Mouse (Mus musculus) MEL (cell line): ENCODE results near the gene Irf2bp2. TPM values are rescaled to one million over a fixed set of nuclear protein-coding genes. Genes with fewer than 3 reads are reported as not detected.

Experiments
- DNase-seq: peaks from one replicate; pipeline ENCODE4 v3.0.0; 2011; ENCODE audit warnings: low read depth, low spot score
- H3K27ac ChIP-seq: 2 replicates; pipeline ENCODE4 v1.5.1; 2012; ENCODE audit warnings: low read depth, mild to moderate bottlenecking, control low read depth, low read length, moderate library complexity; ENCODE audit not compliant: control insufficient read depth
- H3K27me3 ChIP-seq, 2 experiments: fragments of 150-350 bp in 1 of 2; sonication (generic) in 1 of 2; 2 replicates each; pipeline ENCODE4 v1.6.1; 2012; ENCODE audit warnings: low read length in 2 of 2, mild to moderate bottlenecking in 2 of 2, improper control_type of control experiment in 1 of 2, moderate library complexity in 1 of 2; ENCODE audit not compliant: insufficient read depth in 2 of 2, control insufficient read depth in 1 of 2
- H3K36me3 ChIP-seq, 2 experiments: 2 replicates each; pipeline ENCODE4 v1.6.1; 2012 to 2014; ENCODE audit warnings: low read length in 2 of 2, improper control_type of control experiment in 1 of 2, inconsistent platforms in 1 of 2, mild to moderate bottlenecking in 1 of 2; ENCODE audit not compliant: insufficient read depth in 2 of 2, control insufficient read depth in 1 of 2
- H3K4me1 ChIP-seq, 2 experiments: fragments of 150-350 bp in 1 of 2; sonication (generic) in 1 of 2; 2 replicates each; pipeline ENCODE4 v1.6.1; 2012; ENCODE audit warnings: low read length in 2 of 2, improper control_type of control experiment in 1 of 2, mild to moderate bottlenecking in 1 of 2; ENCODE audit not compliant: insufficient read depth in 2 of 2, control insufficient read depth in 1 of 2
- H3K4me3 ChIP-seq, 2 experiments: fragments of 150-350 bp in 1 of 2; sonication (generic) in 1 of 2; 2 replicates each; pipeline ENCODE4 v1.5.1; 2012; ENCODE audit warnings: low read depth in 2 of 2, low read length in 2 of 2, mild to moderate bottlenecking in 2 of 2, moderate library complexity in 2 of 2, control low read depth in 1 of 2, improper control_type of control experiment in 1 of 2; ENCODE audit not compliant: control insufficient read depth in 1 of 2, insufficient read depth in 1 of 2
- H3K79me2 ChIP-seq: 2 replicates; pipeline ENCODE4 v1.6.1; 2012; ENCODE audit warnings: mild to moderate bottlenecking, low read length, moderate library complexity; ENCODE audit not compliant: control insufficient read depth, poor library complexity, insufficient read depth
- H3K9ac ChIP-seq: 2 replicates; pipeline ENCODE4 v1.6.1; 2012; ENCODE audit warnings: low read depth, mild to moderate bottlenecking, control low read depth, low read length, moderate library complexity; ENCODE audit not compliant: control insufficient read depth, poor library complexity, severe bottlenecking
- H3K9me3 ChIP-seq: fragments of 150-350 bp; sonication (generic); replicated peaks from 2 replicates; pipeline ENCODE4 v1.6.1; 2012; ENCODE audit warnings: mild to moderate bottlenecking, low read length, improper control_type of control experiment, moderate library complexity; ENCODE audit not compliant: insufficient read depth
- BHLHE40 ChIP-seq: IDR thresholded peaks from 2 replicates; pipeline ENCODE4 v1.6.1; 2012; ENCODE audit warnings: low read depth, mild to moderate bottlenecking, inconsistent platforms, low read length, improper control_type of control experiment, borderline replicate concordance
- CHD2 ChIP-seq: IDR thresholded peaks from 2 replicates; pipeline ENCODE4 v1.6.1; 2011; ENCODE audit warnings: low read length, improper control_type of control experiment
- CTCF ChIP-seq, 3 experiments: IDR thresholded peaks in 2 of 3; conservative IDR thresholded peaks in 1 of 3; 2 replicates each; pipeline ENCODE4 v1.5.1; 2011 to 2012; ENCODE audit warnings: low read length in 3 of 3, low read depth in 2 of 3, mild to moderate bottlenecking in 2 of 3, improper control_type of control experiment in 1 of 3, inconsistent platforms in 1 of 3, mixed read lengths in 1 of 3, moderate library complexity in 1 of 3; ENCODE audit not compliant: control insufficient read depth in 1 of 3, insufficient read depth in 1 of 3, poor library complexity in 1 of 3, severe bottlenecking in 1 of 3
- E2F4 ChIP-seq: IDR thresholded peaks from 2 replicates; pipeline ENCODE4 v1.6.1; 2011; ENCODE audit warnings: low read depth, low read length, improper control_type of control experiment, borderline replicate concordance
- GABPA ChIP-seq: IDR thresholded peaks from 2 replicates; pipeline ENCODE4 v1.6.1; 2012; ENCODE audit warnings: low read depth, mild to moderate bottlenecking, inconsistent platforms, low read length, improper control_type of control experiment, moderate library complexity
- JUND ChIP-seq: IDR thresholded peaks from 2 replicates; pipeline ENCODE4 v1.6.1; 2011; ENCODE audit warnings: low read depth, mild to moderate bottlenecking, improper control_type of control experiment, low read length
- KAT2A ChIP-seq: conservative IDR thresholded peaks from 2 replicates; pipeline ENCODE4 v1.6.1; 2012; ENCODE audit warnings: low read depth, low read length, improper control_type of control experiment, inconsistent platforms
- MAZ ChIP-seq: IDR thresholded peaks from 2 replicates; pipeline ENCODE4 v1.6.1; 2012; ENCODE audit warnings: low read depth, mild to moderate bottlenecking, inconsistent platforms, low read length, improper control_type of control experiment
- MEF2A ChIP-seq: IDR thresholded peaks from 2 replicates; pipeline ENCODE4 v1.6.1; 2014; ENCODE audit warnings: low read depth, mild to moderate bottlenecking, inconsistent platforms, low read length, improper control_type of control experiment; ENCODE audit not compliant: poor library complexity, insufficient replicate concordance, severe bottlenecking; ENCODE audit errors: extremely low read depth
- MXI1 ChIP-seq: IDR thresholded peaks from 2 replicates; pipeline ENCODE4 v1.6.1; 2011; ENCODE audit warnings: mild to moderate bottlenecking, low read depth, low read length, improper control_type of control experiment
- MYC ChIP-seq: IDR thresholded peaks from 2 replicates; pipeline ENCODE4 v1.6.1; 2011; ENCODE audit warnings: low read depth, mild to moderate bottlenecking, low read length, improper control_type of control experiment, moderate library complexity
- NELFE ChIP-seq: IDR thresholded peaks from 2 replicates; pipeline ENCODE4 v1.6.1; 2011; ENCODE audit warnings: low read depth, low read length, improper control_type of control experiment
- NRF1 ChIP-seq: IDR thresholded peaks from 2 replicates; pipeline ENCODE4 v1.6.1; 2014; ENCODE audit warnings: low read depth, mild to moderate bottlenecking, inconsistent platforms, low read length, improper control_type of control experiment, moderate library complexity; ENCODE audit not compliant: poor library complexity, insufficient read depth, severe bottlenecking
- POLR2A ChIP-seq, 2 experiments: IDR thresholded peaks; 2 replicates each; pipeline ENCODE4 v1.6.1; 2011 to 2012; ENCODE audit warnings: low read length in 2 of 2, mild to moderate bottlenecking in 2 of 2, control low read depth in 1 of 2, improper control_type of control experiment in 1 of 2, low read depth in 1 of 2, moderate library complexity in 1 of 2; ENCODE audit not compliant: control insufficient read depth in 1 of 2, insufficient read depth in 1 of 2, poor library complexity in 1 of 2
- POLR2AphosphoS2 ChIP-seq: IDR thresholded peaks from 2 replicates; pipeline ENCODE4 v1.6.1; 2011; ENCODE audit warnings: low read length, improper control_type of control experiment
- TAL1 ChIP-seq: IDR thresholded peaks from 2 replicates; pipeline ENCODE4 v1.6.1; 2012; ENCODE audit warnings: mild to moderate bottlenecking, inconsistent platforms, low read length, moderate library complexity, mixed read lengths
- TBP ChIP-seq: IDR thresholded peaks from 2 replicates; pipeline ENCODE4 v1.8.0; 2011; ENCODE audit warnings: low read depth, low read length, improper control_type of control experiment
- UBTF ChIP-seq: IDR thresholded peaks from 2 replicates; pipeline ENCODE4 v1.6.1; 2012; ENCODE audit warnings: low read depth, mild to moderate bottlenecking, inconsistent platforms, low read length, improper control_type of control experiment, moderate library complexity, borderline replicate concordance; ENCODE audit not compliant: insufficient read depth
- USF1 ChIP-seq: IDR thresholded peaks from 2 replicates; pipeline ENCODE4 v1.6.1; 2014; ENCODE audit warnings: low read depth, mild to moderate bottlenecking, inconsistent platforms, low read length, improper control_type of control experiment, moderate library complexity
- USF2 ChIP-seq, 2 experiments: IDR thresholded peaks; 2 replicates each; pipeline ENCODE4 v1.6.1; 2011 to 2012; ENCODE audit warnings: improper control_type of control experiment in 2 of 2, low read length in 2 of 2, borderline replicate concordance in 1 of 2, inconsistent platforms in 1 of 2, low read depth in 1 of 2, mild to moderate bottlenecking in 1 of 2; ENCODE audit not compliant: insufficient read depth in 1 of 2
- ZC3H11A ChIP-seq: IDR thresholded peaks from 2 replicates; pipeline ENCODE4 v1.6.1; 2012; ENCODE audit warnings: low read depth, mild to moderate bottlenecking, inconsistent platforms, low read length, improper control_type of control experiment
- ZKSCAN1 ChIP-seq: IDR thresholded peaks from 2 replicates; pipeline ENCODE4 v1.6.1; 2012; ENCODE audit warnings: low read depth, mild to moderate bottlenecking, inconsistent platforms, low read length, improper control_type of control experiment, moderate library complexity
- ZMIZ1 ChIP-seq: IDR thresholded peaks from 2 replicates; pipeline ENCODE4 v1.6.1; 2012; ENCODE audit warnings: low read depth, mild to moderate bottlenecking, inconsistent platforms, low read length, improper control_type of control experiment, moderate library complexity
- ZNF384 ChIP-seq: IDR thresholded peaks from 2 replicates; pipeline ENCODE4 v1.6.1; 2012; ENCODE audit warnings: low read depth, mild to moderate bottlenecking, inconsistent platforms, low read length, improper control_type of control experiment
- polyA plus RNA-seq, 2 experiments: library from polyadenylated mRNA; stranded (reverse) in 1 of 2; unstranded in 1 of 2; fragments of >175 nt in 1 of 2; fragments of >200 nt in 1 of 2; gene quantifications; 2 replicates each; pipeline versions ENCODE4 v1.2.1 to v1.2.4; 2012; ENCODE audit warnings: low replicate concordance in 2 of 2, low read depth in 1 of 2; ENCODE audit not compliant: insufficient read length in 2 of 2, insufficient read depth in 1 of 2, missing spikeins in 1 of 2
- total RNA-seq: library from RNA; depleted of rRNA; stranded (reverse); fragments of 300-350 nt; gene quantifications from 2 replicates; pipeline ENCODE4 v1.2.3, GENCODE M21; 2012

Irf2bp2 gene
- total and polyA plus RNA-seq, 3 experiments = 17.1 to 30.4 TPM; not detected in 1

- no peak overlapping the region for H3K27ac ChIP-seq
- H3K9ac ChIP-seq = no peak overlapping the region
- H3K79me2 ChIP-seq = no peaks in the 10 kb centered on the region
- H3K27me3 ChIP-seq = no peaks in the 10 kb centered on the region
- H3K4me1 ChIP-seq = peaks cover 0 to 4% of the 10 kb centered on the region in 2 experiments; a peak in 2 of 4 replicates
- peaks cover 0 to 5% of the 10 kb centered on the region in 2 experiments; a peak in 2 of 4 replicates for H3K36me3 ChIP-seq
- no peaks in the 10 kb centered on the region for H3K9me3 ChIP-seq
- no peak for DNase-seq
- TF ChIP-seq USF2 (IDR thresholded peaks at IDR 0.05; ENCODE audit: borderline replicate concordance in 1 of 2, insufficient read depth in 1 of 2, low read depth in 1 of 2, low read length in 2 of 2) = no peak
- no peak for TF ChIP-seq CHD2
- TF ChIP-seq GABPA = no peak
- TF ChIP-seq NELFE = no peak
- no peak for TF ChIP-seq POLR2A (IDR thresholded peaks at IDR 0.05; ENCODE audit: control insufficient read depth in 1 of 2, insufficient read depth in 1 of 2, low read depth in 1 of 2, low read length in 2 of 2, poor library complexity in 1 of 2)
- H3K4me3 ChIP-seq = no peak overlapping the region
These were observed 23.2 kb downstream of the Irf2bp2 start for GRCm38 (mm10) chr8:126570521-126571040.

DNA sequence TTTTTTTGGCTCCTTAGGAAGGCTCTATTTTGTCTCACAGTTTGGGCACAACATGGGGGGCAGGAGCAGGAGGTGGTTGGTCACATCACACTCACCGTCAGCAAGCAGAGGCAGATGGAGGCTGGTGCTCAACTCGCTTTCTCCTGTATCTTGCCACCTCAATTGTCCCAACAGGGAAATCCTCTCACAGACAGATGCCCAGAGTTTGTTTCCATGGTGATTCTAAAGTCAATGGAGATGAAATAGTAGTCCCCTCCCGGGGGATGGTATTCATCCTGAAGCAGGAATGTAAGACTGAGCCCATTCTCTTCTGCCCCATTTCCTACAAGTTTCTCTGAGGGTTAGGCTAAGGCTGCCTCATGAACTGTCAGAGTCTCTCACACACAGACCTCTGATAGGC is 23.7 kb downstream of the Irf2bp2 start:
- no peak for TF ChIP-seq NRF1
- TF ChIP-seq NELFE = no peak
- no peak for TF ChIP-seq ZC3H11A
- no peak for TF ChIP-seq ZMIZ1
- TF ChIP-seq TAL1 = no peak
- TF ChIP-seq UBTF = no peak
- TF ChIP-seq TBP = no peak
- TF ChIP-seq USF1 = no peak
- TF ChIP-seq MYC = no peak
- no peak for TF ChIP-seq POLR2AphosphoS2
- H3K27ac ChIP-seq = no peak overlapping the region
- no peaks in the 10 kb centered on the region for H3K9me3 ChIP-seq
- H3K79me2 ChIP-seq = no peaks in the 10 kb centered on the region
- no peak overlapping the region for H3K9ac ChIP-seq
- DNase-seq = no peak
- H3K4me3 ChIP-seq = no peak overlapping the region
- H3K27me3 ChIP-seq = no peaks in the 10 kb centered on the region
- H3K36me3 ChIP-seq = peaks cover 0 to 5% of the 10 kb centered on the region in 2 experiments; a peak in 2 of 4 replicates
- H3K4me1 ChIP-seq = peaks cover 0 to 4% of the 10 kb centered on the region in 2 experiments; a peak in 2 of 4 replicates

- Histone ChIP-seq H3K79me2 (no peaks in the 10 kb centered on the region), H3K36me3 (peaks cover 0 to 5% of the 10 kb centered on the region in 2 experiments; a peak in 2 of 4 replicates), H3K27ac (no peak overlapping the region), H3K9me3 (no peaks in the 10 kb centered on the region), H3K4me1 (peaks cover 0 to 4% of the 10 kb centered on the region in 2 experiments; a peak in 2 of 4 replicates), H3K9ac (no peak overlapping the region), H3K27me3 (no peaks in the 10 kb centered on the region), H3K4me3 (no peak overlapping the region)
- DNase-seq = no peak
- TF ChIP-seq KAT2A = no peak
- no peak for TF ChIP-seq ZKSCAN1
- no peak for TF ChIP-seq CHD2
- TF ChIP-seq JUND = no peak
- no peak for TF ChIP-seq MAZ
- TF ChIP-seq BHLHE40 = no peak
- no peak for TF ChIP-seq MXI1
- TF ChIP-seq E2F4 = no peak
- no peak for TF ChIP-seq CTCF (IDR thresholded peaks at IDR 0.05 in 2 of 3, conservative IDR thresholded peaks at IDR 0.05 in 1 of 3; ENCODE audit: control insufficient read depth in 1 of 3, insufficient read depth in 1 of 3, low read depth in 2 of 3, low read length in 3 of 3, poor library complexity in 1 of 3, severe bottlenecking in 1 of 3)
- no peak for TF ChIP-seq POLR2A (IDR thresholded peaks at IDR 0.05; ENCODE audit: control insufficient read depth in 1 of 2, insufficient read depth in 1 of 2, low read depth in 1 of 2, low read length in 2 of 2, poor library complexity in 1 of 2)
- TF ChIP-seq TAL1 = no peak
- no peak for TF ChIP-seq MEF2A
- no peak for TF ChIP-seq ZC3H11A
- no peak for TF ChIP-seq ZNF384
- TF ChIP-seq NRF1 = no peak
- no peak for TF ChIP-seq MYC
These were observed 24.1 kb downstream of the Irf2bp2 start for GRCm38 (mm10) chr8:126569638-126570037.
